Mouse (Mus musculus): Measurements from ENCODE around the gene Acsbg1.
A peak's percentile ranks its signal among the peaks of the same experiment; 100 is the strongest.

Gene Acsbg1

DNA sequence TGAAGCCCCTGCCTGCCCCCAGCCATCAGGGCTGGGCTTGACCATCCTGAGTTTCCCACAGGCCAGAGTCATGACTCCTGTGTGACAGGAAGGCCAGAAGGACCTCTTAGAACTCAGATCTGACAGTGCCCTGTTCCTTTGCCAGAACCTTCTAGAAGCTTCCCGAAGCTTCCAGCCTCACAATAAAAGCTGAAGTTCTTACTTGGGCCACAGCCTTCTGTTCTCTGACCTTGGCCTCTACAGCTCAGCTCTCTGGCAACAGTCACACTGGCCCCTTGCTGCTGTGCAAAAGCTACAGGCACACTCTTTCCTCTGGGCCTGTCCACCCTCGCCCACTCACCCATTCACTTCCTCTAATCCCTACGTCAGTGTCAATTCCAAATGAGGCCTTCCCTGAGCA, 10.3 kb upstream of the Acsbg1 start:
- no peak for DNase-seq (ENCODE audit: low read depth, low spot score)

DNA sequence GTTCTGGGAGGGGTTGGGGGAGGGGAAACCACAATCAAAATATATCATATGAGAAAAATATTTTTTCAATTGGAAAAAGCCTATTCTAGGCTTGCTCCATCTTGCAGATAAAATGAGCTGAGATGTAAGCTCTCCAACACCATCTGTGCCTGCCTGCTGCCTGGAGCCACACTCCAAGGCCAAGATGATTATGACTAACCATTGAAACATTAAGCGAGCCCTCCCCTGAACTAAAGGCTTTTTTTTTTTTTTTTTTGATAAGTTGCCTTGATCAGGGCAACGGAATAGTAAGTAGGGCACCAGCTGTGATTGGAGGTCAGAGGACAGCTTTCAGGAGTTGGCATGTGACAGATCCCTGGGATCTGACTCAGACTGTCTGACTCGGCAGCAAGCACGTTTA, 6.8 kb upstream of the Acsbg1 start:
- DNase-seq (ENCODE audit: low read depth, low spot score) = no peak

DNA sequence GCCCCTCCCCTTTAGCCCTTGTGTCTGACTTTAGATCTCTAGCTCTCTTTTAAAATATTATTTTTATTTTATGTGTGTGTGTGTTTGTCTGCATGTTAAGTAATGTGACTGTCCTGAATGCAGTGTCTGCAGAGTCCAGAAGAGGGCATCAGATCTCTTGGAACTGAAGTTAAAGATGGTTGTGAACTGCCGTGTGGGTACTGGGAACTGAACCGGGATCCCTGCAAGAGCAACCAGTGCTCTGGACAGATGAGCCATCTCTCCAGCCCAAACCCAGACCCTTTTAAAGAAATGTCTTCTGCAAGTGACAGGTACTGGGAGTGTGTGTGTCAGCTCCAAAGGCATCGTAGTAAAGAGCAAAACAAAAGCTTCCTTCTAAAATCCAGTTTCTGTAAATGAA, 4.4 kb upstream of the Acsbg1 start:
- DNase-seq (ENCODE audit: low read depth, low spot score) = peak; percentile 32

DNA sequence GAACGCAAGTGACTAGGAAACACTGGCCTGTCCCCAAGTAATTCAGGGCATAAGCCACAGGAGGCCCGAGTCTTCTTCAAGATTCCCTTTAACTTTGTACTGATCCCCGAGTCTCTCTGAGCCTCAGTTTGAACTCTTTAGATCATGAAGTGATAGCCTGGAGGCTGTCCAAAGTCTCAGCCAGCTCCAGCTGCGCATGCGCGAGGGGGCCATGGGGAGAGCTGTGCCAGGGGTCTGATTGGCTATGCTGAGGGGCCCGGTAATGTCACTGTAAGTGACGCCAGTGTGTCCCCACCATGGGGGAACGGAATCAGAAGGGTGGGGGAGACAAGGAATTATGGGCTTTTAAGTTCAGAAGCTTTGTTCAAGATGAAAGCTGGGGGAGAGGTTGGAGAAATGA, 2.7 kb upstream of the Acsbg1 start:
- no peak for DNase-seq (ENCODE audit: low read depth, low spot score)

DNA sequence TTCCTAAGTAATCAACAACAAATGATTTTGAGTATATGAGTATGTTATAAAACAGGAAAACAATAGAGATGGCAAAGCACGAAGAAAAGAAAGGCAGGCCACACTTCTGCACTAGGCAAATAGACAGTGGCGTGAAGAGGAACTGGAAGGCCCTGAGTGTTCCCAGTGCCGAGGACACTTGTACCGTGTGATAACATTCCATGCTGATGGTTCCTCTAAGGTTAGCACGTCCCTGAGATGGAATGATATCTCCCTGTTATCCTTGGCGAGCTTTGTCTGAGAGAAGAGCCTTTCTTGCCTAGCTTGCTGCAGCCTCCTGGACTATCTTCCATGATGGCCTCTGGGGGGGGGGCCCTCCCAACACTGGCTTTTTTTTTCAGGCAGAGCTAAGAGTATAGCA, 2.9 kb downstream of the Acsbg1 start:
- DNase-seq (ENCODE audit: low read depth, low spot score) = no peak

DNA sequence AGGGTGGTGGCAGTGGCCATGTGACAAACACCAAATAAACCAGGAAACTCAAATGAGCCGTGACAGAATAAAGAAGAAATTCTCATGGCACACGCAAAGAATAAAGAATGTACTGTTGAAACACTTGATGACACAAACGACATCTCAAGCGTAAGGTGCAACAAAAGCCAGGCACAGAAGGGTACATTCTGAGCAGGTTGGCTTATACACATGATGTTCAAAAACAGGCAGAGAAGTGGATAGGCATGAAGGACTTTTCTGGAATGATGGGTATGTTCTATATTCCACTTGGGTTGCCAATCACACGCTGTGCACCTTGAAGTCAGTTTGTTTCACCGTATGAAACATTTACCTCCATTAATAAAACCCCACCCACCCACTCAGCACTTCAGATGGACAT, 5.3 kb downstream of the Acsbg1 start:
- no peak for DNase-seq (ENCODE audit: low read depth, low spot score)

DNA sequence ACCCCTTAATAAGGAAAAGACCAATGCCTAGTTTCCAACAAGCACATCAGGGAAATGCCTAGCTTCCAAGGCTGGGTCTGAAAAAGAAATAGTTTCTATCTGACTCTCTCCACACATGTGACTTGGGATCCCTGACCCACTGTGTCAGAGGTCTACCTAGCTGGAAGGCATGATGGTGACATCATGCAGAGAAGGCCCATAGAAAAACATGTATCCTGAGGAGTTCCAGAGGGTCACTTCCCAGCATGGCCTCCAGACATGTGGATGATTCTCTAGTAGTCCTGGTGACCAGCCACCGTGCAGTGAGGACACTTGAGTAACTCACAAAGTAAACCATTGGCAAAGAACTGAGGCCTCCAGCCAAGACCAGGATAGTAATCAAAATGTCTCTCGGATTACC, 5.8 kb downstream of the Acsbg1 start:
- DNase-seq (ENCODE audit: low read depth, low spot score) = no peak

DNA sequence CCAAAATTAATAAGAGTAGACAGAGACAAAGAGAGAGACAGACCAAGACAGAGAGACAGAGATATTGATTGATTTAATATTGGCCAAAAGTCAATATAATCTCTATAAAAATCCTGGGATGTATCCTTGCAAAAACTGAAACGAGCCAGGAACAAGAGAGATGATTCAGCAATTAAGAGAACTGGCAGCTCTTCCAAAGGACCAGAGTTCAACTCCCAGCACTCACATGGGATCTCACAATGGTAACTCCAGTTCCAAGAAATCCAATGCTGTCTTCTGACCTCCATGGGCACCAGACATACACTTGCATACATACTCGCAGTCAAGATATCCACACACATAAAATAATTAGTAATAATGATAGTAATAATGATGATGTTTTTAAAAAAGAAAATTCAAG, 8.9 kb downstream of the Acsbg1 start:
- DNase-seq (ENCODE audit: low read depth, low spot score) = no peak

DNA sequence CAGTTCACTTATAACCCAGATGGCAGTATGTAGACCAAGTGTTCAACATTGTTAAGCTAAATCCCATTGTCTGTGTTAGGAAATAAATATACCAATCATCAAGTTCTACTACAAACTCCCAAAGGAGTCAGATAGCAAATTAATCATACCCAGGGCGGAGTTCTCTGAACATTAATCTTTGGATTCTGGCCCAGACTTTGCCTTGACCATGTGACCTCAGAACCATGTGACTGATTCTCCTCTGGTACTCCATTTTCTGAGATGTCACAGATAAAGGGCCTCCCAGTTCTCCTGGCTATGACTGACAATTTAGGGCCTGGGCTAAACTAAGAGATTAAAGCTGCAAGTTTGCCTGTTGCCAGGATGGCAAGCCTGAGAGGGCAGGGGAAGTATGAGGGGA, 12.3 kb downstream of the Acsbg1 start:
- DNase-seq (ENCODE audit: low read depth, low spot score) = no peak

DNA sequence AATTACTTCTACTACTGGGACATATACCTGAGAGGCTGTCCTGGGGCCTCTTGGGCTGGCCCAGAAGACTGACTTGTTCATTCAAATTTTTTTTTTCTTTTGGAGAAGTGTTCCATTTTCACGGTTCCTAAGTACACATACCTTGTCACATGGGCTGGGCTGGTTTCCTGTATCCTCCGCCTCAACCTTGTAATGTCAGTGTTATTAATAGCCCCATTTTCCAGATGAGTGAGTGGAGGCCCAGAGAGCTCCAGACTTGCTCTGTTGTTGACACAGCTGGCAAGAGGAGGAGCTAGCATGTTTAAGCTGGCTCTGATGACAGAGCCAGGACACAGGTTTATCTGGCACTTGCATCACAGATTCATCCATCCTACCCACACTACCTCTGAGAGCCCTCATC, 14.2 kb downstream of the Acsbg1 start:
- DNase-seq (ENCODE audit: low read depth, low spot score) = no peak

DNA sequence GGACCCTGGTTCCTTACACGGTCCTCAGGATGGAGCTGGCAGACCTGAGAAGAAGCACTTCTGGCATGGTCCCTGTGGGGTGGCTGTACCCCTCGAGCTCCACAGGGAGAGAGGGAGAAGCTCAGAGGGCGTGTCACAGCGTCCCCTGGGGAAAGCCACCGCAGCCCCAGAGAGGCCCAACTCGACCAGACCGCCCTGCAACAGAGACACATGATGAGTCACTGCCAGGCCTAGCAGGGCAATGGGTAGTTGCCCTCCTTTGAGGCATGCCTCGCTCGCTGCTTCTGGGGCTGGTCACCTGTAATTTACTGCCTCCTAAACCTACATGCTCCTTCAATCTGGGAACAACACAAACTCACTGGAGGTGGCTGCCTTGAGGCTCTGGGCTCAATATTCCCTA, 15.4 kb downstream of the Acsbg1 start:
- DNase-seq (ENCODE audit: low read depth, low spot score) = no peak

DNA sequence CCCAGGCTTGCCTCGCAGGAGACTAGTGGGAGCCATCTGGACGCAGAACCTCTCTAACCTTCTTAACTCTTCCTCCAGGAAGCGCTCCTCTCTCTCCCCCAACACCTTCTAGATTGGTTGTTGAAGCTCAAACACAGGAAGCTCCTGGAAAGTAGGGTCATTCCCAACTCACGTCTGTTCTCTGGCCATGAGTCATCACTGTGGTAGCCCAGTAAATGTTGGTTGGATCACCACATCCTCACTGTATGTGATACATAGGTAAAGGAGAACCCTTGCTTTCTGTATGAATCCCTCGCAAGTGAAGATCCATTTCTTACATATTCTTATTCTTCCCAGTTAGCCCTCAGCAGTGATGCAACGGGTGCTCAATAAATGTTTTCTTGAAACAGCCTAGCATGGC, 16.1 kb downstream of the Acsbg1 start:
- DNase-seq (ENCODE audit: low read depth, low spot score) = no peak

DNA sequence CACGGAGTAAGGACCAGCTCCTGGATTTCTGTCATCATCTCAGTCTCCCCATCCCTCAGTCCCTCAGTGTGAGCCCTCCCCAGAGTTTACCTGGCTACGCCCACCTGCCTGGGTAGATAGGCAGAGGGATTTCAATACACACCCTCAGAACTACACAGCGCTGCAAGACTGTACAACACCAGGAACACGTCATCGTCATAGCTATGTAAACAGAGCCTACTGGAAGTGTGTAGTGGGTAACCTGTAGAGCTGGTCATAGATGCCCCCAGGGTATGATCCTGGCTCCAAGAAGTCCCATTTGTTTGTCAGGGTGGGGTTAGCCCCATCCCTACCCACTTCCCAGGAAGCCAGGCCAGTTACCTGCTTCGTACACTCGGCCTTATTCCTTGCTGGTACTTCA, 18.5 kb downstream of the Acsbg1 start:
- no peak for DNase-seq (ENCODE audit: low read depth, low spot score)

DNA sequence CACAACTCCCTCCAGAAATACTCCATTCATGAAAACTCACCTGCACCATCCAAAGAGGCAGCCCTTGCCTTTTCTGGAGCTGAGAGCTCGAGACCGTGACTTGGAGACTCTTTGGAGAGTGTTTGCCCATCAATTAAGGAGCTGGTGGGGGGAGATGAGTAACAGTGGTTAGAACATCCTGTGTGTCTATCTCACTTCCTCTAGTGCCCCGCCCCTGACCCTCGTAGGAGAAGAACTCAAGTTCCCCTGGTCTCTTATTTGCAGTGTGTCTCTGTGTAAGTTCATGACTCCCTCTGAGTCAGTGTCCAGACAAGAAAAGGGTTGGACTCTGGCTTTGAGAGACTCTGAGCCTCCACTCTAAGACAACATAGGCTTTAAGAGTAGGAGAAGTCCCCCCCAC, 19.1 kb downstream of the Acsbg1 start:
- no peak for DNase-seq (ENCODE audit: low read depth, low spot score)

DNA sequence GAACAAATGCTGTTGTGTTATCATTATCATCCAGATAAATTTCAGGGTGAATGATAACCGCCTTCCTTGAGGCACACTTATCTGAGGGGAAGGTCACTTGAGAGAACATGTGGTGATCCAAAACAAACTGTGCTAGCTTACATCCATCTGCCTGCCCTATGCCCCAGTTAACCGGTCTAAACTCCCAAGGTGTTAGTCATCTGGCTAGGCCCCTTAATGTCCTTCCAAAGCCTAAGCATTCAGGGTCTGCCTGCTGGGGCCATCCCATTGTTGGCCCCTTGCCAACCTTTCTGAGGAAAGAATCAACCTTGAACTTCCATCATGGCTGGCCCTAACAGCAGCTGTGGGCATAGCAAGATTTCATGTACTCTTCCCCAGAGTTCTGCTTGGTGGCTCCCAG, 19.5 kb downstream of the Acsbg1 start:
- DNase-seq (ENCODE audit: low read depth, low spot score) = no peak

DNA sequence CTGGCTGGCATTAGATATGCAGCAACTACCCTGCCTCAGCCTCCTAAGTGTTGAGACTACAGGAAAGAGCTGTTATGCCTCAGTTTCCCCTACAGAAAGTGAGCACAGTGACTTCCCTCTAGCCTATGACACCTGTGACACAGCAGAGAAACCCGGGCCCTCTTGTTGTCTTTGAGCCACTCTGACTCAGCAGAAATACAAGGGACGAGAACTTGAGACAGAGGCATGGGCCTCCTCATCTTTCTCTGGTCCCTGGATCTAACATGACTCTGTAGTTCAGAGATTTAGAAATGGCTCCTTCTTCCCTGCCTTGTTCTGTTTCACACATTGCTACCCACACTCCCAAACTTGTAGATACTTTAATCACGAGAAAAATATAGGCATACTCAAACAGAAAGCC, 20.1 kb downstream of the Acsbg1 start:
- no peak for DNase-seq (ENCODE audit: low read depth, low spot score)

DNA sequence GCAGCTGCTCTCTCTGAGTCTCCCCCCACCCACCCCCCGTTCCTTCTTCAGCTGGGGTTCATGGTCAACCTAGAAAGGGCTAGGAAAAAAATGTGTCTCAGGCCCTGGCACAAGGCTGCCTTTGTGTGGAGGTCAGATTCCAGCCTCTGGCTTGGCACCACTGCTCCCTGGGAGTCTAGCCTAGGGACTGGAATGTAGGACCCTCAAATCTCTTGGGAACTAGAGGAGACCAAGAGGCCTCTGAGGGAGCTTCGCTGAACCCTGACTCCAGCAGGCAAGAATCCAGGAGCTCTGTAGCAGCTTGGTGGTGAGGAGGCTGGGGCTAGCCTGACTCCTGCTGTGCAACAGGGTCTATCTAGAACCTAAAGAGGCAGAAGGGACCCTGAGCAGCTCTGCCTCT, 22.5 kb downstream of the Acsbg1 start:
- DNase-seq (ENCODE audit: low read depth, low spot score) = no peak

DNA sequence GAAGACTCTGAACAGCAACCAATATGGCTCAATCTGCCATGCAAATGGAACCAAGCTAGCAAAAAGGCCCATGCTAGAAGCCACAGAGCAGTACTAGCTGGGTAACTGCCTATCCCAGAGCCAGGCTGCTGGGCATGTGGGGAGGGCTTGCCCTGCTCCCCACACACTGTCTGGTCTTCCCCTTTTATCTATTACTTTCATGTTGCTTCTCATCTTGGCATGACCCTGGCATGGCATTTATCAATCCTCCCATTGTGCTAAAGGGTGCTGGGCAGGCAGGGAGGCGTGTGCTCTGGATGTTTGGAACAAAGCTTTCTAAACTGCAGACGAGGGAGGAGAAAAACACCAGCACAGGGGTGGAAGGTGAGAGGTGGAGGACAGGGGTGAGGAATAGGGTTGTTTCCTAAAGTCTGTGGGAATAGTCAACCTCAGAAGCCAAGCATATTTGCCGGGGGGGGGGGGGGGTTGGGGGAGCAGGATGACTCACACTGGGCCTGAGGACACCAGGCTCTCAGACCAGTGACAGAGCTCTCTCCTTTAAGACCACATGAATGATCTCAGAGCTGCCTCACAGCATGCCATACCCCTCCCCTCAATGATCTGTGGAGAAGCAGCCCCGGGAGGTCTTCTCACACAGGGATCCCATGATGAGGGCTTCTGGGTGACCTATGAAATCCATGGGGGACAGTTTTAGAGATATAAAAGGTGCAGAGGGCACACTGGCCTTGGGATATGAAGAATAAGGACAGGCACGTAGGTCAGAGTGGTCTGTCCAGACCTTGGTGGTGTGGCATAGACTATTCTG, 24.0 kb downstream of the Acsbg1 start:
- DNase-seq (ENCODE audit: low read depth, low spot score) = no peak

DNA sequence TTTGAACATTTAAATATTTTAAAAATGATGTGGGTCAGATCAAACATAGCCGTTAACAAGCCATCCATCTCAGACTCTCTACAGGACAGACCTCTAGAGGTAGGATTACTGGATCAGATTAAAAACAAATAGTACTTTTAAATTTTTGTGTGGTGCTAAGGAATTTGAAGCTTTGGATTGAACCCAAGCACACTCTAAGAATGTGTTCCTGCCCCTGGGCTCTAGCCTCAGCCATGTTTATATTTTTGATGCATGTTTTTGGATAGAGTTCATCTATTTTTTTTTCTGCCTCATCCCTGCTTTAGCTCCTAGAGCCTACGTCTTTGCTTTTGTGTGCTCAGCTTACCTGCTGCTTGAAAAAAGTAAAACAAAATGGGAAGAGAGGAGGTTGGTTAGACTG, 28.3 kb downstream of the Acsbg1 start:
- DNase-seq (ENCODE audit: low read depth, low spot score) = no peak

DNA sequence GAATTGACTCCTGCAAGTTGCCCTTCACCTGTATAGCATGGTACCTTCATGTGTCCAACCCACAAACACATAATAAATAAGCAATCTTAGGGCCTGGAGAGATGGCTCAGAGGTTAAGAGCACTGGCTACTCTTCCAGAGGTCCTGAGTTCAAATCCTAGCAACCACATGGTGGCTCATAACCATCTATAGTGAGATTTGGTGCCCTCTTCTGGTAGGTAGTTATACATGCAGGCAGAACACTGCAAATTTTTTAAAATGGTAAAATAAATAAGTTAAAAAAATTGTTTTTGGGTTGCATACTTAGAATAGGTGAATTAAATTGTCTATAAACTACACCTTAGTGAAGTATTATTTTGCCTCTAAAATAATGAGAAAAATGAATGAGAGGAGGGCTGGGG, 30.8 kb downstream of the Acsbg1 start:
- no peak for DNase-seq (ENCODE audit: low read depth, low spot score)

DNA sequence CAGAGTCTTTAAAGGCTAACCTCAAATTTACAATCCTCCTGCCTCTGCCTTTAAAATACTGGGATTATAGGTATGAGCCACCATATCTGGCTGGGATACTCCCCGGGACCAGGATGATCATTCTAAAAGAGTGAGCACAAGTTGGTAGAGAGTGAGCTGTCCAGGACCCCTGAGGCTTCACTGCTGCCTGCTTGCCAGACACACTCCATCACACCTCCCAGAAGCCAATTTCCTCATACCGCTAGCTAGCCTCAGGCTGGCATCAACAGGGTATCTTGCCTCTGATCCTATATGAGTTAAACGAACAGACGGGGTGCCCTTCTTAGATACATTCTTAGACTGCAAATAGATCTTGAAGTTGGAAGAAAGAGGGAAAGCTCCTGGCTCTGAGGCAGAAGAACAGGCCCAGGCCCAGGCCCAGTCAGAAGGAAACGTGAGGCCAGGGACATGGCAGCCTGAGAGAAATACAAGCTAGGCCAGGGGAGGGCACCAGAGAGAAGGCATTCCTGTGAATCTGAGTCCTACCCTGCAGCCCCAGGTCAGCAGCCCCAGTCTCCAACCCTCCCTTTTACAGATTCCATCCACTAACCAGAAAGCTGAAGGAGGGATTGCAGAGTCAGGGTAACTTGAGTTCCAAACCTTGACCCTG, 31.9 kb downstream of the Acsbg1 start:
- DNase-seq (ENCODE audit: low read depth, low spot score) = no peak

DNA sequence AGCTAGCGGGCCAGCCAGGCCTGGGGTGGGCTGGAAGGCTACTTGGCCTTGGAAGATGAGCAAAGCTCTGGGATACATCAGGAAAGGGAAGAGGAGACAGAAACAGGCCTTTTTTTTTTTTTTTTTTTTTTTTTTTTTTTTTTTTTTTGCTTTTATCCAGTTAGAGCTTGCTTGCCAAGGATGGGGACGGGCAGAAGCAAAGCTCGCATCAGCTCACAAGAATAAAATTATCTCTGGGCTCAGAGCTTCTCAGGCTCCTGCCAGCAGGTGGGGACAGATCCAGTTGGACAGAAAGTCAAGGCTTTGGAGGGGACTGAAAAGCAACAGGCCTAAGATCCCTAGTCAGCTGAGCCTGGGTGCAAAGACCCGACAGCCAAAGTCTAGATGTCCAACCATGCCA, 32.9 kb downstream of the Acsbg1 start:
- DNase-seq (ENCODE audit: low read depth, low spot score) = no peak

DNA sequence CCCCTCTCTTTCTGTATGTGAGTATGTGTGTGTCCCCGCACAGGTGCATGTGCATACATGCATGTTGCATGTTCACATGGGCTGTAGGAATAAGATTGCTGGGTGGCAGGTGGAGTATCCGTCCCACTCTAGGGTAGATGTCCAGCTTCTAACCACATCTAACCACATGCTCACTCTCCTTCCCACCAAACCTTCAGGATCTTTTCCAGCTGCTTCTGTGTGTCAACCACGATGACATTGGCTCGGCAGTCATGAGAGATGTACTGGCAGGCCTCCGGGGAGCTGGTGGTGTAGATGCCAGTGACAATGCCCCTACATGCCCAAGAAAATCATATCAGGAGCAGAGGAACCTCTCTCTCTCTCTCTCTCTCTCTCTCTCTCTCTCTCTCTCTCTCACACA, 34.4 kb downstream of the Acsbg1 start:
- DNase-seq (ENCODE audit: low read depth, low spot score) = no peak
